Mouse (Mus musculus): ENCODE measurements around the gene Med1.

GRCm38 (mm10) chr11:98134951-98135350 lies 58.1 kb downstream of the Med1 start:
- TF ChIP-seq POLR2A (IDR thresholded peaks at IDR 0.05; ENCODE audit: control insufficient read depth, low read depth, low read length), result no peak
- no peak for TF ChIP-seq CTCF (IDR thresholded peaks at IDR 0.05; ENCODE audit: control insufficient read depth, insufficient read depth, insufficient replicate concordance, low read depth, low read length)

Measured in testis, adult 2 months (tissue).